Mouse (Mus musculus): ENCODE results near the gene 4933402N22Rik. TPM values are rescaled to one million over a fixed set of nuclear protein-coding genes. Genes with fewer than 3 reads are reported as not detected.
"Not testable (repeated sequence)": the region's sequence is repeated elsewhere in the genome, so short reads cannot be mapped to it uniquely, and the experiment has no call there.

4933402N22Rik gene
- not detected in 2 replicates for polyA plus RNA-seq (2015; fragmentation: Nextera tagmentation; extraction: Ambion mirVana)

- ATAC-seq (ENCODE audit: insufficient read depth, low FRiP score, low read depth): not testable (repeated sequence)
- 61% methylated on average over 1 of the region's 2 CpGs for WGBS
Observed at GRCm38 (mm10) chr5:11917743-11918142, at the start of gene 4933402N22Rik. 4933402N22Rik (plus strand) TSS chr5:11918043.

GRCm38 (mm10) chr5:11923790-11924189, 5.9 kb downstream of the 4933402N22Rik start:
- ATAC-seq (ENCODE audit: insufficient read depth, low FRiP score, low read depth); H3K4me2 ChIP-seq; H3K4me1 ChIP-seq; H3K9ac ChIP-seq; H3K27ac ChIP-seq; H3K9me3 ChIP-seq; H3K36me3 ChIP-seq; H3K4me3 ChIP-seq (replicated peaks); H3K27me3 ChIP-seq (replicated peaks): not testable (repeated sequence)
- WGBS: 70% methylated on average over 2 of the region's 2 CpGs

More at GRCm38 (mm10) chr5:11917743-11918142, at the start of gene 4933402N22Rik:
- not testable (repeated sequence) for H3K4me2 ChIP-seq; H3K4me3 ChIP-seq (replicated peaks); H3K27ac ChIP-seq; H3K9ac ChIP-seq; H3K9me3 ChIP-seq; H3K36me3 ChIP-seq; H3K4me1 ChIP-seq; H3K27me3 ChIP-seq (replicated peaks)

Other genes with a start within 250 kb of the 4933402N22Rik start
- gene Gm8922, start 236.1 kb upstream of the 4933402N22Rik start, polyA plus RNA-seq (2015; fragmentation: Nextera tagmentation; extraction: Ambion mirVana): not detected in 2 replicates
- gene Gm8926, start 147.5 kb upstream of the 4933402N22Rik start, polyA plus RNA-seq (2015; fragmentation: Nextera tagmentation; extraction: Ambion mirVana): not detected in 2 replicates
- gene Gm6465, start 72.5 kb upstream of the 4933402N22Rik start, polyA plus RNA-seq (2015; fragmentation: Nextera tagmentation; extraction: Ambion mirVana): not detected in 2 replicates